Mouse (Mus musculus) cerebellum, adult 11-12 months (tissue): ENCODE measurements around the gene Dnah11.

Source experiments
- DNase-seq: peaks from one replicate; pipeline ENCODE4 v3.0.0; 2022

Dnah11 gene

DNA sequence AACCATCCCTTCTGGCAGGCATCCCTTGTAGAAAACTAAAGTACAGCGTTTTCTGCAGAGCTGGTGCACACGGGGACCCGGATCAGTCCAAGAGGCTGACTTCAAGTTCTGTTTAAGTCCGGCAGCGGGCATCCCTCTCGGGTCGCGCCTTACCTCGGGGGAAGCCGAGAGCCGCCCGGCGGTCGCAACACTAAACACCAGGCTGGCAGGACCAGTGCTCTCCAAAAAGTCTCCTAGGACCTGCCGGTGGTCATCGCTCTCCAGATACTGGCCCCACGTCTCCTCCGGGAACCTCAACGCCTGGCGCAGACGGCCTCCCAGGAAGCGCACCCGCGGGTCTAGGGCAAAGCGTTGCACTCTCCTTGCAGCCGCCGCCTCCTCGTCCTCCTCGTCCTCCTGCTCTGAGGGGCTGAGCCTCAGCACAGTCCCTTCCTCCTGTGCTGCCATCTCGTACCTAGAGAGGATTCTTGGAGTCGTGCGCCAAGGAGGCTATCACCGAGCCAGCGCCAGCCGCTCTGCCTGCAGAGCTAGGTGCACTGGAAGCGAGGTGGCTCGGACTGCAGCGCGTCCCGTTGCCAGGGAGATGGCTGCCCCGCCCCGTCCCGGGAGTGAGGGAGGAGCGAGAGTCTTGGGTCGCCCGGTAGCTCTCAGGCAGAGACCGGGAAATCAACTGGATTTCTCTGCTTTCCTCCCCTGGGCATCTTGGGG, at the start of gene Dnah11:
TSS of gene Dnah11 (minus strand) at position 658 of the 708 bp plus-strand sequence.
- DNase-seq: peak; percentile 85

DNA sequence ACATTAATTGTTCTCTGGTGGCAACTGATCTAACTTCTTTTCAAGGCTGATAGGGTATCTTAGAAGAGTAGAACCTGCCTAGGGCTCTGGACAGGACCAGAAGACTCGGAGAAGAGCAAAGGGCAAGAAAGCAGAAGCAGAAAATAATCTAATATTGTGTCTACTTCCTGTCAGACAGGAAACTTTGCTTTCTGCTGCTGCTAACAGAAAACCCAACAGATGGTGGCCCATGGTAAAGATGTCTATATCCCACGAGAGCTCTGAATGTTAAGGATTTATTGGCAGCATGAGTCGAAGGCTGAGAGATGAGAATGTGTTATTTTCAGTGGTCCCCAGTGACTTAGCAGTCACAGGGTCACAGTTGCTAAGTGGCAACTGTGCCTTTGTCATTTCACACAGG, 22.3 kb upstream of the Dnah11 start:
- DNase-seq: no peak

DNA sequence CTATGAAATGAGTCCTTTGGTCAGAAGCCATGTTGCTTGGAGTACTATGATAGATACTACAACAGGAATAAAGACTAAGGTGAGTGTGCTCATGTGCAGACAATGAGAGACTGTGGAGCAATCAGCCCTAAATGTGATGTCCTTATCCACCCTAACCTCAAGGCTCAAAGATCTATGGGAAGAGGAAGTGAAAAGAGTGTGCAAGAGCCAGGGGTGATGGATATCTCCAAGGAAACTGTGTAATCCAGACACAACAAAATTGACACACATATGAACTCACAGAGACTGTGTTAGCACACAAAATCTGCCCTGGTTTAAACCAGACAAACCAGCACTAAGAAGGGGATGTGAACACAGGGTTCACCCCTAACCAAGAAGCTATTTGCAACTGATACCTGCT, 21.2 kb upstream of the Dnah11 start:
- no peak for DNase-seq

DNA sequence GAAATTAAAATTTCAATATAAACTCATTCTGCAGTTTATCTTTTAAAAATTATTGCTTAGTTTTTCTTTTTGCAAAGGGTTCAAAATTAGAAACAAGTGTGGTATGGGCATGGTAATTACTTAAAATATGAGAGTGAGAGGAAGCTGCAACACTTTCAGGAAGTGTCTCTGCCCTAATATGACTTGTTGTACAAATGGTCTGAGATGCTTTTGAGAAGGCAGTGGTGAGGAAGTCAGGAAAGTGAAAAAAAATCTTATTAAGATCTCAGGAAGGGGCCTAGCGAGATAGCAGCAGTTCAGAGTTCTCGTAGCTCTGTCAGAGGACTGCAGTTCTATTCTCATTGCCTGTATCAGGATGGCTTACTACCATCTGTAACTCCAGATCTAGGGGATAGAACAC, 13.3 kb upstream of the Dnah11 start:
- no peak for DNase-seq

DNA sequence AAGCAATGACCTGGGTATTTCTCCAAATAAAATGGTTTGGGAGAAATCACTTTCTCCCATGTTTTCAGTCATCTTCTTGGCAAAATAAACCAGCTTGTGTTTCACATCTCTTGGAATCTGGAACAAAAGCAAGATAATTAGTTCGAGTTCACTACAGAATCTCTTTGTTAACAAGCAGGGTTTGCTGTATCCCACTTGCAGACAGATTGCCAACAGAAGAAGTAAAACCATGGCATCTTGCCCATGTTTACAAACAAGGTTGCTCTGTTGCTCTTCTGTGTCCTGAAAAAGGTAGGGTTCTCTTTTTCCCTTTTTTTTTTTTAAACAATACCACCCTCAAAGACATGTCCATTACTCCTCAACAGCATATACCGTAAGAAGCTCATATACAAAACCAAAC, 2.3 kb downstream of the Dnah11 start:
- no peak for DNase-seq

DNA sequence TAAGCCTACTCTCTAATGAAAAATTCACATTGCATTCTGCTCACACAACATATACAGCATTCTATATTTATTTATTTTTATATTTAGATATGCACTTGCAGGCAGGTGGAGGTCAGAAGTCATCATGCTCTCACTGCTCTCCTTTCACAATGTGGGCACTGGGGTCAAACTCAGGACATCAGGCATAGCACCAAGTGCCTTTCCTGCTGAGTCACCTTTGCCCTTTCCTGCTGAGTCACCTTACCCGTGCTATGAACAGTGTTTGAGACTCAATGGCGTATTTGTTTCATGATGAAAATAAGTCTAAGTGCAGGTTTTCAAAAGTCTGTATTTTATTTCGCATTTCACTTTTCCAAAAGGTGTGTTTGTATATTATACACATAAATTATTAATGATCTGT, 9.3 kb downstream of the Dnah11 start:
- DNase-seq: no peak

DNA sequence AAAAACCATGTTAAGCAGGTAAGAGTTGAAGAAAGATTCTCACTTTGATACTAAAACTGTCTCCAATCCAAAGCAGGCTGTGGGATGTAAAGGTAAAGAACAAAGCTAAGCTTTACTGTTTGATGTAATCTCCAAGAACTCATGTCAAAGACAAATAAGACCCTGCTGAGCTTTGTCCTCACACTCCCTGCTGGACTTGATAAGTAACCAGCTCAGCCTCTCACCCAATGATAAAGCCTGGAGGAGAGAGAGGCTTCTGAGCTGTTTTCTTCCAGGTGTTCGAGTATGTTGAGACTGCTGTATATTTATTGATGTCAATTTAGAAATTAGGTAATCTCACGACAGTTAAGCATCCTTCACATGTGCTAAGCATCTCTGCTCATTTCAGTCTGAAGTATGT, 11.2 kb downstream of the Dnah11 start:
- no peak for DNase-seq

DNA sequence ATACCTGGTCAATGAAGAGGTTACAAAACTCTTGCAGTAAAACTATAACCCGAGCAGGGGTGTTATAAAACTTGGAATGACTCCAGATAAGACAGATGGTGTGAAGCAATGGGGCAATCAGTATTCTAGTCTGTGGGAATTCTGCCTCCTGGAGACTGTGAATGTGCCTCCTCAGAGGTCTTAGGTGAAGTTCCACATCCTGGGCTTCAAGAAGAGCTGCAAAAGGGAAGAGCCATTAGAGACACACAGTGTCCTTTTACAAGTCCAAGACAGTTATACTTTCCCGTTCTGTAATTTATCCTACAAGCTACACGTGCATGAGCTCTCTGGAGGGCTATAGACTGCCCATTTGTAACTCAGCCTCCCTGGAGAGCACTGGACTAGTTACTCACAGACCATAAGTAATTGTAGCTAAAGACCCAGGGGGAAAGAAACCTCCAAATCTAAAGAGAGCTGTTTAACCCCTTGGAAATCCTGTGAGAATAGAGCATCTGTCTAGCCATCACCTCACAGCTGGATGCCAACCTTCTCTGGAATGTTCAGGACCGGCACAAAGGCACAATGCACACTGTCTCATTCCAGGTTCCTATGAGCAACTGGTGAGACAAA, 11.9 kb downstream of the Dnah11 start:
- peak; percentile 34 for DNase-seq

DNA sequence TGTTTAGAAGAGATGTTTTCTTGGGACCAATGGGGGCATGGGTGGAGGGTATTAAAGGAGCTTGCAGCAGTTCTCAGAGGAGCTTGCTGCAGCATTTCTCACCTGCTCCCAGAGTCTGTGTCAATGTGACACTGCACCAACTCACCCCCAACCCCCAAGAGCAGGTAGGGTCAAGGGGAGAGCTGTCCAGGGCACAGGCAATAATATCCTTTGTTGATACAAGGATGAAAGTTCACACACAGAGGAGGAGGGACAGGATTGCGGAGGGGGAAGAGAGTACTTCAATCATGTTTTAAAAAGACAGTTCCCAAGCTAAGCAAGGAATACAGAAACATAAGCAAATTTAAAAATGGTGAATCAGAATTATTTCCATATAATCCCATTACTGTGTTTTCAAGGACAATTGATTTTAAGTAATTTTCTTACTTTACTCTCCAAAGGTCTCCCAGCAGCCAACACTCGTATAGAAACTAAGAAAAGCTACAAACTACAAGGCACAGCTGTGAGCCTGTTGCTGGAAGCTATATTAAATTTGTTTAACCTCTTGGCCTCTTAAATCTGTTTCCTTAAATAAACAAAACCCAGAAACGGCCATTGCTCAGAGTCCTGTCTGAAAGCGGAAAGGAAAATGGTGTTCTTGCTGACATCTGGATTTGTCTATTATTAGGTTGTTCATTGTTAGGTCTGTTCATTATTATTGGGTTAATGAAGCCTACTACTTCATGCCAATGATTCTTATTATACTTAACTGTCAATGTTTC, 12.5 kb downstream of the Dnah11 start:
- DNase-seq: no peak

DNA sequence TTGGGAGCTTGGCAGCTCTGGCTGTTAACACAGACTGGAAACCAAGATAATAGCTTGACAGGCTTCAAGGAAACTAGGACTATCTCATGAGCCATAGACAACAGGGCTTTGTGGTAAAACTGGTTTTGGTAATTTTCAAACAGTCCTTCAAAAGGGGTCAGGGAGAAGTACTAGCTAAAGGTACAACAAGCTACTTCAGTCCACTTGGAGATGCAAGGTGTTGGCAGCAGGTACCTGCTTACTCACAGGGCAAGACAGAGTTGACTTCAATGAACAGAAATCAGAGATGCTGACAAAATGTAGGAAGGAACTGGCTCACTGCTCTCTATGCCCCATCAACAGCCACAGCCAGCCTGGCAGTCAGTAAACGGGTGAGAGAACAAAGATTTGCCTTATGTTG, 14.1 kb downstream of the Dnah11 start:
- DNase-seq: no peak

DNA sequence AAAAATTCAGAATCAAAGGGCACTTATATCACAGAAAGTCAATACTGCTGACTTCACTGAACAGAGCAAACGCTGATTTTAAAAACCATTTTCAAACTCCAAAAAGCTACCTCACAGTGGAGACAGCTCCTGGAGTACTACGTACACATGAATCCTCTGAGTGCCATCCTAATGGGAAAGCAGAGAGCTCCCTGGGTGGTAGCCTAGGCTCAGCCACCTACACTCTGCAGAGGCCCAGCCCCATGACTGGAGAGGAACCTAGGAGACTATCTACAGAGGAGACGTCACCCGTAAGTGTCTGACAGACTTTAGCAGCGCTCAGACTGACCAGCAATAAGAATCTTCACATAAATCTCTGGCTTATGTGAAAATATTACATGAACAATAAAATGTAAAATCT, 21.1 kb downstream of the Dnah11 start:
- no peak for DNase-seq

DNA sequence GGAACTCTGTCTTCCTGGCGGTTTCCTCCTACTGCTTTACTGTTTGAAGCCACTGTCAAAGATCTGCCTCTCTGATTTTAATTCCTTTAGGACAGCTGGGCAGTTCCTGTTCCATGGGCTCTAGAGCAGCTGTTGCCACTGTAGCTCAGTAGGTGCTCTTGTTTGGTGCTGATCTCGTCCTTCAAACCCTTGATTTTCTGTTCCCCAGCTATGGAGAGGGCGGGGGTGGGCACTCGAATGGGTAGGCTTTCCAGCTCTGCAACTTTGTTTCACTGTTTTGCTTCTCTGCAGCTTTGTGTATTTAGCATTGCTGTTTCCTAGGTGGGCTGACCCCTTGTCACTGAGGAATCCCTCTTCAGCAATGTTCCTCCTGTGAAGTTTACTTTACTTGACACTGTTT, 34.1 kb downstream of the Dnah11 start:
- no peak for DNase-seq

DNA sequence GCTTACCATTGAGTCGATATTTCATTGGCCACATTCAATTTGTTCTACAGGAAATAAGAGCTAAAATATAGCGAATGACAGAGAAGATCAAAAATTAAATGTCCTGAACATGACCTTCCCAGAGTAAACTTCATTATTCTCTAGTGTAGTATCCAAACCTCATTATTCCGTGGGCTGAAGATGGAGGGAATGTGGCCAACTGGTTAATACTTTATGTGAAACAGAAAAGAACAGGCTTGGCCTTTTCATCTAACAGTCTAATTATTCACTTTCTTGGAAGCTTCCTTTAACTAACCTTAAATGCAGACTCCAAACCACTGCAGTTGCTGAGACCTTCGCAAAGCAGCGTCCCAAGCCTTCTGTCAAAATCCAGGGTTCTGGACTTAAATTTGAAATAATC, 41.9 kb downstream of the Dnah11 start:
- no peak for DNase-seq

DNA sequence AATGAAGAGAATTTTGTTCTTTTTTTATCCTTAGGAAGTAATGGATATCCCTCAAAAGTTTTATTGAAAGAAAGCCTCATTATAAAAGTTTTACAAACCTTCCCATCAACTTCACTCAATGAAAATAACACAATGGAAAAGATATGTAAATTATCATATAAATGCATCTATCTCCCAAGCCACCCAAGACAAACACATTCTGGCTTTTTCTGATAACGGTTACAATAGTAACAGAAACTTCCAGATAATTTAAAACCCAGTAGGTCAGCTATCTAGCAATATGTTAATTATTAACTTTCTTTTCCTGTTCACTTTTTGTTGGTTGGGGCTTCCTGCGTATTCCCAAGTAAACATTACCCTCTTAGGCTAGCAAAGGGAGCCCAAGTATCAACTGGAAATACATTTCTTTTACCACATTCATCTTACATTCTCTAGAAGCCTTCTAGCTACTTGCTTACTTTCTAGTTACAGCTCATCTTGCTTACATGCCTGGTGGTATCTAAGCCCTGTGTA, 51.3 kb downstream of the Dnah11 start:
- no peak for DNase-seq

DNA sequence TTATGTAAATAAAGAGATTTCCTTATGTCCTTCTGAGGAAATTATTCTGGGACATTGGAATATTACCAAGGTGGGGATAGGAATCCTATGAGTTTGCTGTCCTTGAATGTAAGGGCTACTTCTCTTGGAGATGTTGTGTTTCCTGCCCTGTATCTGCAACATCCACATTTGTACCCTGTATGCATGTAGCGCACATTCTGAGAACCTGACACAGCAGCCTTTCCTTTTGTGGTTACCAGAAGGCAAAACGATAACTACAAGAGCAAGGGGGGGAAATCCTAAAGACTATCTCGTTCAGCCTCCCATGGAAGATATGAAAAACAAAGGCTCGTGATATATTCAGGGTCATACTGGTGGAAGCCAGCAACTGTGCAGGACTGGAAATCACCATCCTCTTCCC, 70.7 kb downstream of the Dnah11 start:
- no peak for DNase-seq

DNA sequence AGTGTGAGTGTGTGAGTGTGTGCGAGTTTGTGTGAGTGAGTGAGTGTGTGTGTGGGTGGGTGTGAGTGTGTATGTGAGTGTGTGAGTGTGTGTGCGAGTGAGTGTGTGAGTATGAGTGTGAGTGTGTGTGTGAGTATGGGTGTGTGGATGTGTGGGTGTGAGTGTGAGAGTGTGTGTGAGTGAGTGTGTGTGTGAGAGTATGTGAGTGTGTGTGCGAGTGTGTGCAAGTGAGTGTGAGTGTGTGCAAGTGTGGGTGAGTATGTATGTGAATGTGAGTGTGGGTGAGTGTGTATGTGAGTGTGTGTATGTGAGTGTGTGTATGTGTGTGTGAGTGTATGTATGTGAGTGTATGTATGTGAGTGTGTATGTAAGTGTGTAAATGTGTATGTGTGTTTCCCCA, 79.2 kb downstream of the Dnah11 start:
- DNase-seq: no peak

DNA sequence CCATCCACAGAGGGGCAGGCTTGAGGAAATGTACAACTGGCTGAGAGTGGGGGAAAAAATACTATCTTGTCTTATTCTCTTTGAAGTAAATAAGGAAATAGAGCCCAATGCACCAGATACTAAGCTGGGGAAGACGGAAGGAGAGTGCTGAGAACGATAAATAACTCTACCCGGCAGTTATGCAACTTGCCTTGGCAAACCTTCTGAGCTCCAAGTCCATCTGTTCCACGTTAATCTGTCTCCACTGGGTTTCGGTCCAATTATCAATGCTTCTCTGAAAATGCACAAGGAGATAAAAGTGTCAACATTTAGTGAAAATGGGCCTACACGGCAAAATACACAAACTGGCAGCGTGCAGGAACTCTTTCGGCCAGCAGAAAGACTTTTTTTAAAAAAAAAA, 86.2 kb downstream of the Dnah11 start:
- peak; percentile 92 for DNase-seq

DNA sequence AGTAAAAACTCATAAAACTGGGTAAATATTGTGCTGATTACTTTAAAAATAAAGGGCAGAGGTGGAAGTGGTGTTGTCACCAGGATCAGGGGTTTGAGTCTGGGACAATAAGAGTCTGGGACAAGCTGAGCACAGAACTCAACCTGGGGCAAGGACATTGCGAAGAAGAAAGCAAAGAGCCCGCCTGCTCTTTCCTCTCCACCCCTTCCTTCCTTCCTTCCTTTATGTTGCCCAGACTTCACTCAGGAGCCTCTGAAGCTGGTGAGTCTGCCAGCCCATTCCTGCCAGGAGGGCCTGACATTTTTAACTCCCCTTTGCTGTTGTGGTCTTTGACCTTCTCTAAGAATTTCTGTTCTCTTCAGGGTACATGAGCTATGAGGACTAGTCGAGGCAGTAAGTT, 86.9 kb downstream of the Dnah11 start:
- DNase-seq: no peak

DNA sequence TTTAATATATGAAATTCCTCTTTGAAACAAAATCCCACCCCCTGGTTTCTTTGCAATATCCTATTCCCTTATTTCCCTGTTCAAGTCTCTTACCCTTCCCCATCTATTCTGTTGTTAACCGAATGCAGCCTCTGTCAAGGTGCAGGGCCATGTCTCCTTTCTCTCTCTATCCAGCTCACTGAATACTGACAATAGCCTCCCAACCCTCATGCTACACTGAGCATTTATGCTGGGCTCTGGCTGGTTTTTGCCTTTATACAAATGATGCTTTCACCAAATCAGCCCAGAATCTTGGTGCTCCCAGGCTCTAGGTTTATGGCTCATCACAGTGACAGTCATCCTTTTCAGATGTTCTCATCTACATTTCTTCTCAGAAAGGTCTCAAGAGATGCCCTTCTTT, 91.1 kb downstream of the Dnah11 start:
- no peak for DNase-seq

DNA sequence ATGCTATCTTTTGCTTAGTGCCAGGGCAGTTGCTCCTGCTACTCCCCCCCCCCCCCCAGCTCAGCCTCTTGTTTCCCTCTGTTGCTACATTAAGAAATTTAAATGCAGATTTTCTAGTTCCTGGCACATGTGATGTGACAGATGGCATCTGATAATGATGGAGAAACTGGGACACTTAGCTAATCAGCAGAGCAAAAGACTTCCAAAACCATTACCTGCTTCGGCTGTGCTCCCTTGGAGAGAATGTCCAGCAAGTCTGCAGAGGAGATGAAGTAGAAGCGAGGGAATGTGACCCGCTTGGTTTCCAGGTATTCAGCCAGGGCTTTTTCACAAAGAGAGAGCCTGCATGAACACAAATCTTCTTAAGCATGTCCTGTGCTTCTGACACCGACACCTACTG, 94.3 kb downstream of the Dnah11 start:
- DNase-seq: peak; percentile 93

DNA sequence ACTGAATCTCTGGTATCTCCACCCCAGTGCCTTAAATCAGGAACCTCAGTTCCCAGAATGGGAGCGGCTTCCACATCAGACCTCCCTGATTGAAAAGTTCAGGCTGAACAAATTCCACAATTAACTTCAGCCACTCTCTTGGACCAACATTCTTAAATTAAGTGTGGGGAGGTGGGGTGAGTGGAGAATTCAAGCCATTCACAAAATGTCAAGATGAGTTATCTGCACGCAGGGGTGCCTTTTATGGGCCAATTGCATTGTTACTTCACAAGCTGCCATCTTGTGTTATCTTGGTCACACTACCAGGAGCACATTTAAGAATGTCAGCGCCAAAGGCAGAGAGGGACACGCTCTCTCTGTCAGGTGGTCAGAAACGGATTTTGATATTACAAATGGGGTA, 99.1 kb downstream of the Dnah11 start:
- DNase-seq: no peak

DNA sequence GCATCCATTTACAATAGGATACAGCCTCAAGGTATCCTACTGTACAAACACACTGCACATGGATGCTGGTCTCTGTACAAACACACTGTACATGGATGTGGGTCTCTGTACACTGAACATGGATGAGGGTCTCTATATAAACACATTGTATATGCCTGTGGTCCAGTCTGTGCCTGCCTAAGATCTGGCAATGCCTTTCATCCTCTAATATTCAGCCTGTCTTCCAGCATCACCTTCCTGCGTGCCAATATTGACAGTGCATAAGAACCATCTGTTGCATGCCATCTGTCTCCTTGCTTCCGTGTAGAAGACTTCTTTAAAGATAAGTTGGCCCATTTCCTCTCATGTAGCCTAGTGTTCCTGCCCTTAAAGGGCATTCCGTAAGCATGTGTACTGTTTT, 100.6 kb downstream of the Dnah11 start:
- peak; percentile 83 for DNase-seq

DNA sequence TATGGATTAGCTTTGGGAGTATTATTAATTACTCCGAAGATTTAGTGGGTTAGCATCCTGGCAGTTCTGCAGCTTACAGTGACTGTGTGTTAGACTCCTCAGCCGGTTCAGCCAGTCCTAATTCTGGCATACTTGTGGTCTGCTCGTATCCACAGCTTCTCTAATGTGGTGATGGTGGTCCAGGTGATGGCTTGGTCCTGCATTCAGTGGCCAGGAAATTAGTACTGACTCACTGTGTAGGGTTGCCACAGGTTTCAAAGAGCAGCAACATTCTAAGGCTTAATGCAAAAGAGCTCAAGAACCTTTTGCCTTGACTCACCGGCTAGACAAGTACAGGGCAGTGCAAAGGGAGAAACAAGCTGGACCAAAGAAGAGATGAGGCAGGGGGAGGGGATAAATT, 103.9 kb downstream of the Dnah11 start:
- no peak for DNase-seq

DNA sequence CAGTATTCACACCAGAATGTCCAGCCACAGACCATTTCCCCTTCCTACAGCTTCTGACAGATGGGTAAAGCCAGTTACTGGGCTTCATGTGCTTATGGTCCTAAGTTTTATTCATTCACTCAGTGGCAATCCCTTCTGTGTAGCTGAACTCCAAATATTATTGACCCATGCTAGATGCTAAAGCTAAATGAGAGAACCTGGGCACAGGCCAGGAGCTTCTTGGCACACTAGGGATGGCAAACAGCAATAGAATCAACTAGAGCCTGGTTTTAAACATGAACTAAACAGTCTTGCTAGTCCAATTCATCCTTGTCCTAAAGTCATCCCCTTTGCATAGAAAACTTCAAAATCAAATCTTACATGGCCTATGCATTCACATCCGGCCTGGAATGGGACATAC, 113.6 kb downstream of the Dnah11 start:
- DNase-seq: peak; percentile 50
